Mouse (Mus musculus) hindbrain, postnatal 0 days (tissue): ENCODE data around the gene Cant1. TPM values are rescaled to one million over a fixed set of nuclear protein-coding genes. Genes with fewer than 3 reads are reported as not detected.

Experiments used
- ATAC-seq: fragments of 200-750 bp; cut with Nextera tagmentation; 2 replicates; pipeline ENCODE4 v1.8.0; 2017; ENCODE audit warnings: mild to moderate bottlenecking, moderate TSS enrichment, moderate library complexity
- DNase-seq: peaks from one replicate; pipeline ENCODE4 v3.0.0-alpha.2; 2015; ENCODE audit warnings: low spot score
- H3K27ac ChIP-seq: fragments of 300-500 bp; sonication (generic); 2 replicates; pipeline ENCODE4 v1.5.1; 2014; ENCODE audit warnings: mild to moderate bottlenecking
- H3K27me3 ChIP-seq: fragments of 300-500 bp; sonication (generic); 2 replicates; pipeline ENCODE4 v1.6.1; 2014; ENCODE audit warnings: low read length, mixed read lengths; ENCODE audit not compliant: insufficient read depth
- H3K36me3 ChIP-seq: fragments of 300-500 bp; sonication (generic); 2 replicates; pipeline ENCODE4 v1.6.1; 2014; ENCODE audit warnings: low read length, mixed read lengths; ENCODE audit not compliant: insufficient read depth
- H3K4me1 ChIP-seq: fragments of 300-500 bp; sonication (generic); 2 replicates; pipeline ENCODE4 v1.6.1; 2014; ENCODE audit warnings: antibody characterized with exemption, low read length, mixed read lengths; ENCODE audit not compliant: insufficient read depth
- H3K4me2 ChIP-seq: fragments of 300-500 bp; sonication (generic); 2 replicates; pipeline ENCODE4 v1.6.1; 2014; ENCODE audit warnings: low read depth, mild to moderate bottlenecking, low read length, moderate library complexity, mixed read lengths
- H3K4me3 ChIP-seq: fragments of 300-500 bp; sonication (generic); 2 replicates; pipeline ENCODE4 v1.5.1; 2014; ENCODE audit warnings: low read length
- H3K9ac ChIP-seq: fragments of 300-500 bp; sonication (generic); replicated peaks from 2 replicates; pipeline ENCODE4 v1.6.1; 2014; ENCODE audit warnings: mild to moderate bottlenecking, low read length, moderate library complexity, mixed read lengths
- H3K9me3 ChIP-seq: fragments of 300-500 bp; sonication (generic); 2 replicates; pipeline ENCODE4 v1.6.1; 2016; ENCODE audit warnings: low read length, mixed read lengths
- CTCF ChIP-seq: IDR thresholded peaks from 2 replicates; pipeline ENCODE4 v1.5.1; 2016; ENCODE audit warnings: antibody characterized with exemption, control low read depth, low read depth
- WGBS: fragments of 180-500 bp; shearing (Covaris S2); extraction: QIAGEN DNeasy Blood & Tissue Kit; methylation state at CpG from one replicate; pipeline ENCODE4 v1.1.7; 2014; 5-methylcytosine and 5-hydroxymethylcytosine counted together
- polyA plus RNA-seq: library from polyadenylated mRNA; unstranded; fragments of >200 nt; fragmentation: Nextera tagmentation; extraction: Ambion mirVana; gene quantifications from 2 replicates; pipeline ENCODE4 v1.2.1, GENCODE M21; 2015
- total RNA-seq: library from RNA; depleted of rRNA; stranded (reverse); fragments of >200 nt; gene quantifications from 2 replicates; pipeline ENCODE4 v1.2.3, GENCODE M21; 2014; rRNA removed

Gene Cant1
- total and polyA plus RNA-seq, 2 experiments from 2014 or later = 25.8 to 47.9 TPM

- no peak overlapping the region for H3K4me2 ChIP-seq
- 0 out of 2 replicates have a peak, but pooled peaks have one; percentile 21 for ATAC-seq
- no peak overlapping the region for H3K4me3 ChIP-seq
- no peaks in the 10 kb centered on the region for H3K9me3 ChIP-seq
- no peak overlapping the region for H3K9ac ChIP-seq
- H3K27me3 ChIP-seq = no peaks in the 10 kb centered on the region
- no peak for DNase-seq
- WGBS = 57% methylated on average over 1 of the region's 1 CpGs
- H3K4me1 ChIP-seq = peaks cover 5% of the 10 kb centered on the region; the same call in 1 of the 2 replicates
- TF ChIP-seq CTCF = no peak
- no peaks in the 10 kb centered on the region for H3K36me3 ChIP-seq
- H3K27ac ChIP-seq = 0 out of 2 replicates have a peak overlapping the region, but pooled peaks have one; percentile 34
These were observed 56.4 kb downstream of the Cant1 start for GRCm38 (mm10) chr11:118362501-118362900.

- DNase-seq = peak; percentile 43
- Histone ChIP-seq H3K4me1 (peaks cover 5% of the 10 kb centered on the region; the same call in 1 of the 2 replicates), H3K27ac (peak overlapping the region; percentile 26; the same call in 1 of the 2 replicates), H3K9me3 (no peaks in the 10 kb centered on the region), H3K4me2 (no peak overlapping the region), H3K9ac (no peak overlapping the region), H3K27me3 (no peaks in the 10 kb centered on the region), H3K36me3 (no peaks in the 10 kb centered on the region), H3K4me3 (no peak overlapping the region)
- peak; percentile 21; the same call in 1 of the 2 replicates for ATAC-seq
- TF ChIP-seq CTCF = no peak
- WGBS = 51% methylated on average over 10 of the region's 10 CpGs
These were observed 58.0 kb downstream of the Cant1 start for GRCm38 (mm10) chr11:118360907-118361341.

GRCm38 (mm10) chr11:118360491-118360890 lies 58.4 kb downstream of the Cant1 start:
- H3K4me2 ChIP-seq = no peak overlapping the region
- H3K36me3 ChIP-seq = no peaks in the 10 kb centered on the region
- H3K9me3 ChIP-seq = no peaks in the 10 kb centered on the region
- H3K4me1 ChIP-seq = peaks cover 10% of the 10 kb centered on the region; the same call in 1 of the 2 replicates
- WGBS = 55% methylated on average over 7 of the region's 7 CpGs
- ATAC-seq = 0 out of 2 replicates have a peak, but pooled peaks have one; percentile 1
- peak overlapping the region; percentile 26; the same call in 1 of the 2 replicates for H3K27ac ChIP-seq
- no peak overlapping the region for H3K4me3 ChIP-seq
- no peaks in the 10 kb centered on the region for H3K27me3 ChIP-seq
- no peak for TF ChIP-seq CTCF
- no peak for DNase-seq
- no peak overlapping the region for H3K9ac ChIP-seq

Other genes starting within 250 kb of the Cant1 start
- gene Cyth1, start 170.5 kb downstream of the Cant1 start, total RNA-seq = 42.9 and 48.3 TPM in 2 replicates
- 15.7 and 19.5 TPM in 2 replicates for gene Cyth1, start 170.5 kb downstream of the Cant1 start, polyA plus RNA-seq
- gene Usp36, start 128.8 kb downstream of the Cant1 start, total RNA-seq = 19.7 and 20.6 TPM in 2 replicates
- 12.6 and 12.8 TPM in 2 replicates for gene Usp36, start 128.8 kb downstream of the Cant1 start, polyA plus RNA-seq
- gene Cep295nl, start 76.6 kb downstream of the Cant1 start, total RNA-seq = 0.31 and 1.2 TPM in 2 replicates
- gene Cep295nl, start 76.6 kb downstream of the Cant1 start, polyA plus RNA-seq = 0.20 and 0.47 TPM in 2 replicates
- gene Timp2, start 63.3 kb downstream of the Cant1 start, total RNA-seq = 164 and 170 TPM in 2 replicates
- gene Timp2, start 63.3 kb downstream of the Cant1 start, polyA plus RNA-seq = 102 and 118 TPM in 2 replicates
- 25.5 and 30.6 TPM in 2 replicates for gene Lgals3bp, start 17.0 kb downstream of the Cant1 start, total RNA-seq
- gene Lgals3bp, start 17.0 kb downstream of the Cant1 start, polyA plus RNA-seq = 15.4 and 18.5 TPM in 2 replicates
- 5.4 TPM in 2 replicates for gene C1qtnf1, start 9.1 kb upstream of the Cant1 start, total RNA-seq
- 3.5 and 4.3 TPM in 2 replicates for gene C1qtnf1, start 9.1 kb upstream of the Cant1 start, polyA plus RNA-seq
- 9.0 and 20.7 TPM in 2 replicates for gene Engase, start 57.7 kb upstream of the Cant1 start, total RNA-seq
- gene Engase, start 57.7 kb upstream of the Cant1 start, polyA plus RNA-seq = 6.5 and 7.0 TPM in 2 replicates